Mouse (Mus musculus) E14TG2a.4 (cell line): ENCODE measurements around the gene Col25a1.

ENCODE experiments used
- H3K27me3 ChIP-seq: 2 replicates; pipeline ENCODE4 v1.6.1; 2014; ENCODE audit warnings: low read length, control low read depth; ENCODE audit not compliant: insufficient read depth
- H3K36me3 ChIP-seq: 2 replicates; pipeline ENCODE4 v1.6.1; 2014; ENCODE audit warnings: low read length, control low read depth; ENCODE audit not compliant: insufficient read depth
- H3K4me1 ChIP-seq: replicated peaks from 2 replicates; pipeline ENCODE4 v1.6.1; 2014; ENCODE audit warnings: low read depth, low read length, control low read depth
- H3K4me3 ChIP-seq: replicated peaks from 2 replicates; pipeline ENCODE4 v1.5.1; 2014; ENCODE audit warnings: mild to moderate bottlenecking, low read length
- H3K9me3 ChIP-seq: 2 replicates; pipeline ENCODE4 v1.6.1; 2014; ENCODE audit warnings: low read length, control low read depth
- CTCF ChIP-seq: conservative IDR thresholded peaks from 2 replicates; pipeline ENCODE4 v1.5.1; 2014; ENCODE audit warnings: low read length
- NANOG ChIP-seq: IDR thresholded peaks from 2 replicates; pipeline ENCODE4 v1.6.1; 2014; ENCODE audit warnings: borderline replicate concordance, low read length, mixed read lengths
- POU5F1 ChIP-seq: IDR thresholded peaks from 2 replicates; pipeline ENCODE4 v1.6.1; 2014; ENCODE audit warnings: low read length, borderline replicate concordance

Col25a1 gene

DNA sequence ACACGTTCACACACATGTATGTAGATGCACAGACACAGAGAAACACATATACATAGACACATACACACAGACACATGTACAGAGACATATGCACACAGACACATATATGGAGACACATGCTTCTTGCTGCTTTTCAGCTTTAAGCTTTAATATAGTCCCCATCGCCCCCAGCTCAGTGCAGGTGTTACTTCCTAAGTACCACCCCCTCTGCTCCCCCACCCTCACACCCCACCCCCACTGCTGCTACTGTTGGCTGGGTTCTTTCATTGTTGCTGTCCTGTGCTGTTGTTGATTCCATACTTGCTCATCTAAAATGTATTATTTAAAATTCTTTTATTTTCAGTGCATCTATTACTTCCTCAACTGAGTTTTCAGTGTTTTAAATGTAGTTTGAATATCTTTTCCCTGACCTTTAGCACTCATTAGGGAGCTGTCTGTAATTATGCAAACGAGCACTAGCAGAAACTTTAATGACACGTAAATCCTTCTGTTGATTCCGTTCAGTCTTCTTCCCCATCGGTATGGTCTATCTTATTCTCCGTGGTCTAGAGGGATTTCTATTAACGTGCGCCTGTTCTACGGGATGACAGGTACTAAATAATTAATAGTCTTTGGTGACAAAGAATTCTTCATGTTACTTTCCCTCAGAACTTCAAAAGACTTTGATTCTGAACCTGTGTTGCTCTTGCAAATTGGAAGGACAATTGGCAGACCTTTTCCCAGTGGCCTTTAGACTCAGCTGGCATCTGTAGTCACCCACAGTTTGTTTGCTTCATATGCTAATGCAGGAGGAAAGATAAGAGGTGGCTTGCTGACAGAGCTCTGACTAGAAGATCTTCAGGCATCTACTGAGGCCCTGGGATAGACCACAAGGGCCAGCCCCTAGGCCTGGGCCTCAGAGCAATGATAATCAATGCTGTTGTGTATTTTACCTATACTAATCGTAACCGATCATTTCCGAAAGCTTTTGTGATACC, 196.0 kb downstream of the Col25a1 start:
- no peaks in the 10 kb centered on the region for H3K27me3 ChIP-seq
- no peaks in the 10 kb centered on the region for H3K4me1 ChIP-seq
- H3K9me3 ChIP-seq = peaks cover 21% of the 10 kb centered on the region; the same call in 1 of the 2 replicates
- TF ChIP-seq NANOG (no peak), POU5F1 (no peak), CTCF (no peak)
- no peak overlapping the region for H3K4me3 ChIP-seq
- H3K36me3 ChIP-seq = no peaks in the 10 kb centered on the region

DNA sequence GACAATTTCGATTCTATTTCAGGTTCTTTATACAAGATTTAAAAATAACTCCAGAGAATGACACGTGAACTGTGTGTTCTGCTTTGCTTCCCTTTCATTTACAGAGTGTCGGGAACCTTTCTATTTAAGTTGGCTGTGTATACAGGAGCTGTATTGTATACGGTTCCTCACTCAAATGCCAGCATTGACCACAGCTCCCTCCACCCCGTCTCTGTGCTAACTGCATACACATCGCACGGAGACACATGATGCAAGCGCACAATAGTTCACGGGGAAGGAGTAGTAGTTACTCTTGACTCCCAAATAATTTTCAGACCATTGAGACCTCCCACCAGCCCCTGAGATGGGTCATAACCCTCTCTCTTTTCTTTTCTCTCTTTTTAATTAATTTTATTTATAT, 197.6 kb downstream of the Col25a1 start:
- Histone ChIP-seq H3K27me3 (no peaks in the 10 kb centered on the region), H3K9me3 (peaks cover 23% of the 10 kb centered on the region; the same call in 1 of the 2 replicates), H3K4me1 (no peaks in the 10 kb centered on the region), H3K36me3 (no peaks in the 10 kb centered on the region), H3K4me3 (no peak overlapping the region)
- TF ChIP-seq NANOG (no peak), POU5F1 (no peak), CTCF (no peak)

DNA sequence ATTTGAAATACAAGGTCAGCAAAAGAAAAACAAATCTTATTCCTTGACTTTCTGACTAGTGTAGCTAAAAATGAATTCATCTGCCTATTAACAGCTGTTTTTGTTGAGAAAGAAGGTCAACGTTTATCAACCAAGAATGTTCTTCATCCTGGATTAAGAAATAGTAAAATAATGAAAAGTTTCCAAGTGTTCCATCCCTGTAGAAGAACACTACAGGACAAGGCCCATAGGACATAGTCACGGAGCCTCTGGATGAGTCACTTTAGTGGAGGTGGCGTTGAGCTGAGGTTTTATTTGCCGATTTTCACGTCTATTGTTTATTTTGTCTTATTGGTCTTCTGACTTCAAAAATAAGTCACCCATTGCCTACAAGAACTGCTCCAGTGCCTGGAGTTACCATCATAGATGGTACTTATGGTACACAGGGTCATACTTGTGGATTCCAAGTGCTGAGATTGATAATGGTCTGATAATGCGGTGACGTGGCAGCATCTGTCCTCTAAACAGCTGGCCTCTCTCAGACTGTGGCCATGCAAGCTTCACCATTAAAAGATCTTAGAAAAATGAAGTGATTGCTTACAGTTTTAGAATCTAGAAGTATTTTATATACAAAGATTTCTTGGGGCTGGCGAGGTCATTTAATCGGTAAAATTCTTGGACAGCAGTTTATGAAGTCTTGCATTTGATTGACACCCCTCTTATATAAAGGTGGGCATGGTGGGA, 198.7 kb downstream of the Col25a1 start:
- H3K4me3 ChIP-seq = no peak overlapping the region
- TF ChIP-seq NANOG = no peak
- H3K36me3 ChIP-seq = no peaks in the 10 kb centered on the region
- H3K27me3 ChIP-seq = no peaks in the 10 kb centered on the region
- H3K9me3 ChIP-seq = peaks cover 23% of the 10 kb centered on the region; the same call in 1 of the 2 replicates
- no peaks in the 10 kb centered on the region for H3K4me1 ChIP-seq

DNA sequence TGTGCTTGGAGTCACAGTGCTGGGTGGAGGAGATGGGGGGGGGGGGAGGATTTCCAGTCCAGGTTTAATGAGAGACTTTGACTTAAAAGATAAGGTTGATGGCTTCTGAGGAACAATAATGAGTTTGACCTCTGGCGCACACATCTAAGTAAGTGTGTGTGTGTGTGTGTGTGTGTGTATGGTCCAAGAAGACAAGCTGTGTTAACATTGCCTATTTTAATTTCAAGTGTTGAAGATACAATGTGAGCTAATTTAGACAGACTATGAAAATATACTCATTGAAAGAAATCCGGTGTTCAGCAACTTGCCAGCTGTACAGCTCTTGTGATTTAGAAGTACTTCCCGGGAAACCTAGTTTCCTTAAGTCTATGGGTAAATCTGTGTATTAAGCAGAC, 199.3 kb downstream of the Col25a1 start:
- H3K36me3 ChIP-seq = no peaks in the 10 kb centered on the region
- H3K4me1 ChIP-seq = no peaks in the 10 kb centered on the region
- H3K9me3 ChIP-seq = peaks cover 23% of the 10 kb centered on the region; the same call in 1 of the 2 replicates
- TF ChIP-seq NANOG (no peak), CTCF (no peak), POU5F1 (no peak)
- H3K27me3 ChIP-seq = no peaks in the 10 kb centered on the region
- no peak overlapping the region for H3K4me3 ChIP-seq

DNA sequence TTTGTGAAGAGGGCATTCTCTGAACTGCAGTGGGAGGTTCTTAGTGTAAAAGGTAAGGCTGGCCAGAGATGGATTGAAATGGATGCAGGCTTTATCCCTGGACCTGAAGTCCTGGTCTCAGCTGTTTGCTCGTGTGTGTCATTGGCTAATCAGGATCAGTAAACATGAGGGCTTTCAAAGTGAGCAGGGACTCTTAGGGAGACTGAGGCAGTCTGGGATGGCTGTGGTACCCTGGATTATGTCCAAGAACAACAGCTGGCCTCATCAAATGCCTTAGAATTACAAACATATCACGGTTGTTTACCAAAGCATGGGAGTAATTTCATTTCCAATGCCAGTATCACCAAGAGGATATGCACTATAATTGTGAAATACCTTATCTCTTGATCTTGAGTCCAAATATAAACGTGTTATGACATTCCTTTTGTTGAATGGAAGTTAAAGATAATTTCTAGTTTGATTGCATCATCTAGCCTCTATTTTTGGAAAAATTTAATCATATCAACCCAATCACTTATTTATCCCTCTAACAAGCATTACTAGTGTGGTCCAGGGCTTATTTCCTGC, 201.1 kb downstream of the Col25a1 start:
- Histone ChIP-seq H3K27me3 (no peaks in the 10 kb centered on the region), H3K4me1 (no peaks in the 10 kb centered on the region), H3K9me3 (peaks cover 23% of the 10 kb centered on the region; the same call in 1 of the 2 replicates), H3K4me3 (no peak overlapping the region), H3K36me3 (no peaks in the 10 kb centered on the region)
- TF ChIP-seq POU5F1 = no peak
- TF ChIP-seq NANOG = no peak
- no peak for TF ChIP-seq CTCF

DNA sequence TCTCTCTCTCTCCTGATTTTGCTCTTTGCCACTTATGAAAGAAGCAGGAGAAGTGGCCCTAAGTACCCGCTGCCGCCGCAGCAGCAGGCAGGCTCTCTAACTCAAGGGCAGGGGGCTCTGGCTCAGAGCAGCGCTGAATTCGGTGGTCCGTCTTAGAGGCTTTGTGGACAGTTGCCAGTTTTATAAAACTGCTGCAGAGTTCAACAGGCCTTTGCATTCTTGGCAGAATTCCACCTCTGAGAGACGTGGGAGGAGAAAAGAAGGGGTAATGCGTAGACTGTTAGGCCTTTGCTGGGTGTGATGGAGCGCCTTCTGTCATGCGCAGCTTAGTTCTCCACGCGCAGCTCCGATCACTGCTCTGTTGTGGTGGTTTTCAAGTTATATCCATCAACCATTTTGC, 206.6 kb downstream of the Col25a1 start:
- TF ChIP-seq NANOG = no peak
- TF ChIP-seq CTCF = no peak
- no peak for TF ChIP-seq POU5F1
- Histone ChIP-seq H3K4me1 (no peaks in the 10 kb centered on the region), H3K27me3 (no peaks in the 10 kb centered on the region), H3K36me3 (no peaks in the 10 kb centered on the region), H3K4me3 (no peak overlapping the region), H3K9me3 (no peaks in the 10 kb centered on the region)

DNA sequence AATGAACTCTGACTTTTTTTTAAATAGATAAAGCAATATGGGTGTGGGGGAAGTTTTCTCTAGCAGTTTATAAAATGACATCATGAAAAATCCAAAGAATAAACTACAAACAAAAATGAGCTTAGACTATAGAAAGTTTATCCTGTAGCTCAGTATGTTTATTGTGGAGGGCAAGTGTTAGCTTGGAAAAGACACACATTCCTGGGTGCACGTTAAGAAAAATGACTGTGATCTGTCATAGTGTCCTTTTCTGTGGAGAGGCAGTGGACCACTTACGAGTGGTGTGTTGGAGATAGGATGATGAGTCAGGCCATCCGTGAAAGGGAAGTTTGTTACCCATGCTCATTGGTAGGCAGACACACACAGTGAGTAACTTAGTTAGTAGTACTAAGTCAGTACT, 207.1 kb downstream of the Col25a1 start:
- Histone ChIP-seq H3K4me3 (no peak overlapping the region), H3K36me3 (no peaks in the 10 kb centered on the region)
- TF ChIP-seq NANOG (no peak), CTCF (no peak), POU5F1 (no peak)

DNA sequence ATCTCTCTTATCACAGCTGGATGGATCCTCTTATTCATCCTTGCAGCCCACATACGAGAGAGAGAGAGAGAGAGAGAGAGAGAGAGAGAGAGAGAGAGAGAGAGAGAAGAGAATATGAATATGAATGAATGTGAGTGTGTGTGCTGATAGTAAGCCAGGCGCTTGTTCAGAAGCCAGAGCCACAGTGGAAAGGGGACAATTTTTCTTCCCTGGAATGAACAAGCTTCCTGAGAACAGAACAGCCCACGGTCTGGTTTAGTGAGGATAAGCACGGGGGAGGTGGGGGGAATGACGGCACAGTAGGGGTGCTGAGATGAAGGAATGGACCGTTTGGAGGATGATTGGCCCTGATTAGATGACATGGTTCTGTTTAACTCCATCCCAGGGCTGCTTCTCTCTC, 218.9 kb downstream of the Col25a1 start:
- Histone ChIP-seq H3K4me3 (no peak overlapping the region), H3K9me3 (no peaks in the 10 kb centered on the region), H3K27me3 (no peaks in the 10 kb centered on the region), H3K4me1 (no peaks in the 10 kb centered on the region), H3K36me3 (no peaks in the 10 kb centered on the region)
- TF ChIP-seq CTCF (no peak), NANOG (no peak), POU5F1 (no peak)

More for the DNA sequence above, 207.1 kb downstream of the Col25a1 start:
- Histone ChIP-seq H3K4me1 (no peaks in the 10 kb centered on the region), H3K9me3 (0 out of 2 replicates have a peak, but pooled peaks cover 3% of the 10 kb centered on the region), H3K27me3 (no peaks in the 10 kb centered on the region)
